Mouse (Mus musculus) embryo, embryonic 11 days (tissue): ENCODE measurements around the gene Clec12a.

Experiments
- DNase-seq: peaks from one replicate; pipeline ENCODE4 v3.0.0-alpha.2; 2015

The Clec12a gene

GRCm38 (mm10) chr6:129380454-129380853 is 38.0 kb downstream of the Clec12a start:
- no peak for DNase-seq

DNA sequence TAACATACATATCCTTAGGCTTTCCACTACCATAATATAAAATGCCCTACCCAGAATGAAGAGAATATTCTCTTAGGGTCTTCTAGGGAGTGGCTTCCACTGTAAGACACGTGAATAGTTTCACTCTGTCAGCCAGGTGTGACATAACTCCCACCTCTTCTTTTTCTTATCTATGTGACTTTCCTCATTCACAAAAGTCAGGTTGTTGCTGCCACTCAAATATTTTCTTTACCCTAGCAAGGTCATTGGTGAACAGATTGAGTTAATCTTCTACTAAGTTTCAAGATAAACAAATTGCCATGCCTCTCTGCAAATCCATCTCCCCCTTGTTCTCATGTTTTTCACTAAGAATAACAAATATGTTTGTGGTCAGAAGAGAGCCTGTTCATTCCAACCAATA is 39.2 kb downstream of the Clec12a start:
- no peak for DNase-seq

DNA sequence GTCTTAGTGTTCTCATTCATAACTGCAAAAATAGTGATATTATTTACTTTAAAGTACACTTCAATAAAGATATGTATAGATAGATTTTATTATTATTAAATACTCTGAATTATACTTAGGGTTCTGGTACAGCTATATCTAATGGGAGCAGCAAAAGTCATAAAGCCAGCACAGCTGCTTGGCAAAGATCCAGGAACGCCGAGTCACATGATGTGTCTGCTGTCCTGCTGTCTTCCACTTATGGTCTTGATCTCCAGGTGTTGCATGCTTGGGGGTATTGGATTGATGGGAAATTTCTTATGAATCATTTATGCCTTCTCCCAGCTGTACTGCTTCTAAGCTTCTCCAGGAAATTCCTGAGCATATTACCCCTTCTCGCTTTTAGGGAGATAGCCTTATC is 41.0 kb downstream of the Clec12a start:
- DNase-seq = no peak

DNA sequence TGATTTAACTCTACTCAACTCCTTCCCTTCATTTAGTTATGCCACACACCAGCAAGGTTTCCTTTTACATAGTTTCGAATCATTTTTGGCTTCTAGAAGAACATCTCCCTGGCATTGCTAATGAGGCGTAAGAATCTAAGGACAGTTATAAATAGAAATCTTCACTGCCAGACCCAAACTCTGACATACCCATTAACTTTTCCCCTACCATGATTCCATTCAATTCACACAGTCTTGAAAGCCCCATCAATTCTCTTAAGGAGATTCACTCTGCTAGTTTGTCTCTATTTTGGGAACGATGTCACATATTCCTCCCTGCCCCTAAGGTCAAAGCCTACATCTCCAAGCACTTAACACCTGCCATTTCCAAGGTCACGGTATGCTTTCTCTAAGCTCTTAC is 42.5 kb downstream of the Clec12a start:
- no peak for DNase-seq

- no peak for DNase-seq
These were observed 43.3 kb downstream of the Clec12a start, which contains the start of gene Clec12b for GRCm38 (mm10) chr6:129385774-129386173. Clec12b (minus strand) TSS chr6:129385874.

DNA sequence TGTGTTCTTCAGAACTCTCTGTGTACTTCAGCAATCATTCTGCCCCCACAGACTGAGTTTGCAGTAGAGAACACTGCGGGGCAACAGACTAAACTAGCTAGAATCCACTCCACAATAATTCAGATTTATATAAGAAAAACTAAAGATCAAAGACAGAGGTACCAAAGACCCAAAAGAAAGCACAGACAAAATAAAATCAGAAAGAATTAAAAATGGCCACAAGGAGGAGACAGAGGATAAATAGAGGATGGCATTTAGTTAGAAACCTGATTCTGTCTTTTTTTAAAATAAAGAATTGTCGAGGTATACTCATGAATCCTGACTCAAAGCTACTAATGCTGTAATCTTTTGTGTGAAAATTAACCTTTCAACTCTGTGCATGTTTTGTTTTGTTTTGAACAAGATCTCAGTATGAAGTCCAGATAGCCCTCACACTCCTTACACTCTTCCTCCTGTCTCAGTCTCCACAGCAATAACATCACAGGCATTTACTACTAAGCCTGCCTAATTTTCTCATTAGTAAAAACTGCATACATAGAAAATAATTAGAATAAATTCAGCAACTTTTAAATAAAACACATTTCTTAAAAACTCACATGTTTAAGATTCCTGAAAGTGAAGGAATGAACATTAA is 50.7 kb downstream of the Clec12a start:
- peak; percentile 23 for DNase-seq

DNA sequence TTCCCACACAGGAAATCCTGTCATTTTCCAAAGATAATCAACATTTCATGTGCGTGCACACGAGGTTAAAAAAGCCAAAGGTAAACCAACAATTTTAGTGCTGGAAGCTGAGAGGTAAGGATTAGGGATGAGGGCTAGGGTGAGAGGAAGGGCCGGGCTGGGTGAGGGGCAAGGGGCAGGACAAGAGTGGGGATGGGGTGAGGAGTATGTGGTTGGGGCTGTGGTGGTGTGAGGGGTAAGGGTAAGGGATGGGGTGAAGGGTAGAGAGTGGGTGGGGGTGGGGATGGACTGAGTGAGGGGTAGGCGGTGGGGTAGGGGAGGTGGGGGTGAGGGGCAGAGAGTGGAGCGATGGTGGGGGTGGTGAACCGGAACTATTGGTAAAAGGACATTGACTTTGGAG is 51.2 kb downstream of the Clec12a start:
- DNase-seq = no peak

- no peak for DNase-seq
These were observed 54.5 kb downstream of the Clec12a start, which contains the start of gene Clec1b for GRCm38 (mm10) chr6:129396997-129397396. Clec1b (plus strand) TSS chr6:129397297.

- DNase-seq = no peak
These were observed 57.5 kb downstream of the Clec12a start for GRCm38 (mm10) chr6:129399945-129400344.

GRCm38 (mm10) chr6:129402404-129402803 is 59.9 kb downstream of the Clec12a start:
- no peak for DNase-seq

DNA sequence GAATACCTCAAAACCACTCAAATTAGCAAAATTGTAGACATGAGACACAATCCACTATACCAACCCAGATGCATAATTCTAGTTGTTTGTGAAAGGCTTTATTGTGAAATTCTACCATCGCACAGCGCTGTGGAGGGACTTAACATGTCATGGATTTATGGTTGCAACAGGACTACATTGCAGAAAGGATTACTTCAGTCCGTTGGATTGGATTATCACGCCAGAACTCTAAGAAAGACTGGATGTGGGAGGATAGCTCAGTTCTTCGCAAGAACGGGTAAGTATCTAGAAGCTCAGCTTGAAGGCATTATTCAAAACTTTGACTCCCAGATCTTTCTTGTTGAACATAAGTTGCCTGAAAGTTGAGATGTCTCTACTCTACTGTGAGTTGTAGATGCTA is 60.9 kb downstream of the Clec12a start:
- no peak for DNase-seq

DNA sequence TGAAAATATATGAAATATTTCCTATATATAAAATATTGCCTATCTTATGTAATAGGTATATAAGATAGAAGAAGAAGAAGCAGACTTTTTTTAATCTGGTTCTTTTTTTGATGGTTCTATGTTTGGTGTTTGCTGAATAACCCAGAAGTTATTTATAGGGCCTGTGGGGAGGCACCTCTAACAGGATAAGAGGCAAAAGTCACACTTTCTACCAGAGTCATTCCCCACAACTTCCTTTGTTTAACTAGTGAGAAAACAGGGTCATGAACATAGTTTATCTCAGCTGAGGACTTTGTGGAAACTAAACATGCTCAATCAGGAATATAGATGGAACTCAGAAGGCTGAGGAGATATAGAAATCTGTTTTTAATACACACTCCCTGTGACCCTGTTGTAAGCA is 63.5 kb downstream of the Clec12a start:
- DNase-seq = no peak

- DNase-seq = no peak
These were observed 64.8 kb downstream of the Clec12a start for GRCm38 (mm10) chr6:129407324-129407723.

- DNase-seq = no peak
These were observed 66.1 kb downstream of the Clec12a start, which contains the start of gene Clec9a for GRCm38 (mm10) chr6:129408562-129408961. Clec9a (plus strand) TSS chr6:129408862.

GRCm38 (mm10) chr6:129414177-129414576 is 71.7 kb downstream of the Clec12a start:
- DNase-seq = no peak
